Mouse (Mus musculus) heart, adult 11 months (tissue): Measurements from ENCODE around the gene Gm49358.

Experiments
- DNase-seq: peaks from one replicate; pipeline ENCODE4 v3.0.0; 2022

Gm49358 gene

GRCm38 (mm10) chr10:86815133-86815532, 51.4 kb downstream of the Gm49358 start:
- DNase-seq = no peak

- DNase-seq = peak; percentile 95
Observed at GRCm38 (mm10) chr10:86819649-86820165, 55.9 kb downstream of the Gm49358 start.

- DNase-seq = no peak
Observed at GRCm38 (mm10) chr10:86821014-86821413, 57.2 kb downstream of the Gm49358 start.

GRCm38 (mm10) chr10:86824093-86824492, 60.3 kb downstream of the Gm49358 start:
- DNase-seq = no peak

- DNase-seq = no peak
Observed at GRCm38 (mm10) chr10:86824871-86825270, 61.1 kb downstream of the Gm49358 start.

- DNase-seq = peak; percentile 98
Observed at GRCm38 (mm10) chr10:86825871-86826522, 62.2 kb downstream of the Gm49358 start.

- no peak for DNase-seq
Observed at GRCm38 (mm10) chr10:86826929-86827328, 63.2 kb downstream of the Gm49358 start.

GRCm38 (mm10) chr10:86828221-86829135, 64.7 kb downstream of the Gm49358 start:
- DNase-seq = no peak

GRCm38 (mm10) chr10:86829515-86829914, 65.7 kb downstream of the Gm49358 start:
- DNase-seq = no peak

- DNase-seq = no peak
Observed at GRCm38 (mm10) chr10:86836784-86837183, 73.0 kb downstream of the Gm49358 start.

GRCm38 (mm10) chr10:86838827-86839226, 75.1 kb downstream of the Gm49358 start:
- DNase-seq = no peak

- DNase-seq = no peak
Observed at GRCm38 (mm10) chr10:86842659-86843058, 78.9 kb downstream of the Gm49358 start.

GRCm38 (mm10) chr10:86846926-86847467, 83.2 kb downstream of the Gm49358 start:
- no peak for DNase-seq

- DNase-seq = peak; percentile 80
Observed at GRCm38 (mm10) chr10:86849087-86849486, 85.3 kb downstream of the Gm49358 start.

GRCm38 (mm10) chr10:86849508-86849907, 85.7 kb downstream of the Gm49358 start:
- no peak for DNase-seq

- DNase-seq = no peak
Observed at GRCm38 (mm10) chr10:86852160-86852559, 88.4 kb downstream of the Gm49358 start.

- DNase-seq = no peak
Observed at GRCm38 (mm10) chr10:86853433-86853832, 89.7 kb downstream of the Gm49358 start.

- DNase-seq = no peak
Observed at GRCm38 (mm10) chr10:86860396-86860795, 96.6 kb downstream of the Gm49358 start.

GRCm38 (mm10) chr10:86862496-86862895, 98.7 kb downstream of the Gm49358 start:
- no peak for DNase-seq

GRCm38 (mm10) chr10:86863429-86863828, 99.7 kb downstream of the Gm49358 start:
- DNase-seq = no peak

- DNase-seq = no peak
Observed at GRCm38 (mm10) chr10:86872121-86872520, 108.3 kb downstream of the Gm49358 start.

GRCm38 (mm10) chr10:86872591-86872990, 108.8 kb downstream of the Gm49358 start:
- no peak for DNase-seq

GRCm38 (mm10) chr10:86878721-86879120, 114.9 kb downstream of the Gm49358 start:
- peak; percentile 58 for DNase-seq
